Mouse (Mus musculus): ENCODE results near the gene Man1c1. TPM values are rescaled to one million over a fixed set of nuclear protein-coding genes. Genes with fewer than 3 reads are reported as not detected.

Man1c1 gene
- total and polyA plus RNA-seq, 3 experiments, result 0.05 TPM; not detected in 2

GRCm38 (mm10) chr4:134719489-134719888 is 15.4 kb upstream of the Man1c1 start:
- no peak for TF ChIP-seq GATA1 (IDR thresholded peaks at IDR 0.05; ENCODE audit: borderline replicate concordance, low read length)
- no peak for TF ChIP-seq POLR2AphosphoS5 (IDR thresholded peaks at IDR 0.05; ENCODE audit: insufficient replicate concordance, low read depth, low read length)
- TF ChIP-seq TAL1 (conservative IDR thresholded peaks at IDR 0.05; ENCODE audit: low read depth, low read length), result no peak
- TF ChIP-seq CTCF (IDR thresholded peaks at IDR 0.05; ENCODE audit: low read depth, low read length), result no peak
- no peak for TF ChIP-seq GATA2 (IDR thresholded peaks at IDR 0.05; ENCODE audit: borderline replicate concordance, low read depth, low read length)
- peaks cover 46% of the 10 kb centered on the region for H3K27me3 ChIP-seq (ENCODE audit: insufficient read depth, low read length)
- no peaks in the 10 kb centered on the region for H3K9me3 ChIP-seq (replicated peaks)
- no peak for DNase-seq (ENCODE audit: low spot score)
- H3K4me3 ChIP-seq (ENCODE audit: low read depth, low read length), result no peak overlapping the region
- H3K36me3 ChIP-seq (replicated peaks), result no peaks in the 10 kb centered on the region
- peaks cover 6% of the 10 kb centered on the region; the same call in 1 of the 2 replicates for H3K4me1 ChIP-seq (ENCODE audit: insufficient read depth, low read depth, low read length)
- no peak for ATAC-seq (ENCODE audit: extremely low read depth, insufficient number of reproducible peaks, low FRiP score, poor library complexity, severe bottlenecking)

GRCm38 (mm10) chr4:134713937-134714336 is 9.8 kb upstream of the Man1c1 start:
- peaks cover 5% of the 10 kb centered on the region; the same call in 1 of the 2 replicates for H3K4me1 ChIP-seq (ENCODE audit: insufficient read depth, low read depth, low read length)
- no peak overlapping the region for H3K4me3 ChIP-seq (ENCODE audit: low read depth, low read length)
- DNase-seq (ENCODE audit: low spot score), result peak; percentile 70
- H3K9me3 ChIP-seq (replicated peaks), result no peaks in the 10 kb centered on the region
- H3K27me3 ChIP-seq (ENCODE audit: insufficient read depth, low read length), result peaks cover 23% of the 10 kb centered on the region
- TF ChIP-seq CTCF (IDR thresholded peaks at IDR 0.05; ENCODE audit: low read depth, low read length), result peak; percentile 45
- TF ChIP-seq POLR2AphosphoS5 (IDR thresholded peaks at IDR 0.05; ENCODE audit: insufficient replicate concordance, low read depth, low read length), result no peak
- no peaks in the 10 kb centered on the region for H3K36me3 ChIP-seq (replicated peaks)
- ATAC-seq (ENCODE audit: extremely low read depth, insufficient number of reproducible peaks, low FRiP score, poor library complexity, severe bottlenecking), result peak; percentile 73

GRCm38 (mm10) chr4:134705311-134705710 is 1.2 kb upstream of the Man1c1 start:
- DNase-seq (ENCODE audit: low spot score), result no peak
- Histone ChIP-seq H3K27me3 (ENCODE audit: insufficient read depth, low read length) (peaks cover 36% of the 10 kb centered on the region), H3K36me3 (replicated peaks) (no peaks in the 10 kb centered on the region), H3K4me3 (ENCODE audit: low read depth, low read length) (no peak overlapping the region), H3K4me1 (ENCODE audit: insufficient read depth, low read depth, low read length) (no peaks in the 10 kb centered on the region; the same call in 1 of the 2 replicates), H3K9me3 (replicated peaks) (peaks cover 27% of the 10 kb centered on the region)
- ATAC-seq (ENCODE audit: extremely low read depth, insufficient number of reproducible peaks, low FRiP score, poor library complexity, severe bottlenecking), result no peak
- no peak for TF ChIP-seq TAL1 (conservative IDR thresholded peaks at IDR 0.05; ENCODE audit: low read depth, low read length)
- no peak for TF ChIP-seq GATA2 (IDR thresholded peaks at IDR 0.05; ENCODE audit: borderline replicate concordance, low read depth, low read length)
- no peak for TF ChIP-seq POLR2AphosphoS5 (IDR thresholded peaks at IDR 0.05; ENCODE audit: insufficient replicate concordance, low read depth, low read length)
- TF ChIP-seq GATA1 (IDR thresholded peaks at IDR 0.05; ENCODE audit: borderline replicate concordance, low read length), result no peak
- TF ChIP-seq CTCF (IDR thresholded peaks at IDR 0.05; ENCODE audit: low read depth, low read length), result no peak

- Histone ChIP-seq H3K36me3 (replicated peaks) (no peaks in the 10 kb centered on the region), H3K4me1 (ENCODE audit: insufficient read depth, low read depth, low read length) (no peaks in the 10 kb centered on the region; the same call in 1 of the 2 replicates), H3K4me3 (ENCODE audit: low read depth, low read length) (peak overlapping the region; percentile 30; the same call in 1 of the 2 replicates), H3K9me3 (replicated peaks) (peaks cover 27% of the 10 kb centered on the region), H3K27me3 (ENCODE audit: insufficient read depth, low read length) (peaks cover 41% of the 10 kb centered on the region)
- no peak for ATAC-seq (ENCODE audit: extremely low read depth, insufficient number of reproducible peaks, low FRiP score, poor library complexity, severe bottlenecking)
- DNase-seq (ENCODE audit: low spot score), result no peak
- TF ChIP-seq TAL1 (conservative IDR thresholded peaks at IDR 0.05; ENCODE audit: low read depth, low read length) (no peak), GATA2 (IDR thresholded peaks at IDR 0.05; ENCODE audit: borderline replicate concordance, low read depth, low read length) (no peak), POLR2AphosphoS5 (IDR thresholded peaks at IDR 0.05; ENCODE audit: insufficient replicate concordance, low read depth, low read length) (no peak), GATA1 (IDR thresholded peaks at IDR 0.05; ENCODE audit: borderline replicate concordance, low read length) (no peak), CTCF (IDR thresholded peaks at IDR 0.05; ENCODE audit: low read depth, low read length) (no peak)
These were observed 500 bp upstream of the Man1c1 start for GRCm38 (mm10) chr4:134704590-134704989.

GRCm38 (mm10) chr4:134702981-134703834 is 882 bp downstream of the Man1c1 start:
- H3K27me3 ChIP-seq (ENCODE audit: insufficient read depth, low read length), result peaks cover 42% of the 10 kb centered on the region
- no peaks in the 10 kb centered on the region; the same call in 1 of the 2 replicates for H3K4me1 ChIP-seq (ENCODE audit: insufficient read depth, low read depth, low read length)
- no peak for DNase-seq (ENCODE audit: low spot score)
- peaks cover 27% of the 10 kb centered on the region for H3K9me3 ChIP-seq (replicated peaks)
- ATAC-seq (ENCODE audit: extremely low read depth, insufficient number of reproducible peaks, low FRiP score, poor library complexity, severe bottlenecking), result no peak
- H3K36me3 ChIP-seq (replicated peaks), result no peaks in the 10 kb centered on the region
- no peak for TF ChIP-seq GATA1 (IDR thresholded peaks at IDR 0.05; ENCODE audit: borderline replicate concordance, low read length)
- no peak for TF ChIP-seq TAL1 (conservative IDR thresholded peaks at IDR 0.05; ENCODE audit: low read depth, low read length)
- no peak for TF ChIP-seq CTCF (IDR thresholded peaks at IDR 0.05; ENCODE audit: low read depth, low read length)
- TF ChIP-seq GATA2 (IDR thresholded peaks at IDR 0.05; ENCODE audit: borderline replicate concordance, low read depth, low read length), result no peak
- TF ChIP-seq POLR2AphosphoS5 (IDR thresholded peaks at IDR 0.05; ENCODE audit: insufficient replicate concordance, low read depth, low read length), result no peak
- peak overlapping the region; percentile 30; the same call in 1 of the 2 replicates for H3K4me3 ChIP-seq (ENCODE audit: low read depth, low read length)

GRCm38 (mm10) chr4:134701934-134702333 is 2.2 kb downstream of the Man1c1 start:
- H3K4me1 ChIP-seq (ENCODE audit: insufficient read depth, low read depth, low read length), result no peaks in the 10 kb centered on the region; the same call in 1 of the 2 replicates
- H3K4me3 ChIP-seq (ENCODE audit: low read depth, low read length), result no peak overlapping the region
- ATAC-seq (ENCODE audit: extremely low read depth, insufficient number of reproducible peaks, low FRiP score, poor library complexity, severe bottlenecking), result no peak
- no peak for DNase-seq (ENCODE audit: low spot score)
- H3K36me3 ChIP-seq (replicated peaks), result no peaks in the 10 kb centered on the region
- TF ChIP-seq POLR2AphosphoS5 (IDR thresholded peaks at IDR 0.05; ENCODE audit: insufficient replicate concordance, low read depth, low read length) (no peak), TAL1 (conservative IDR thresholded peaks at IDR 0.05; ENCODE audit: low read depth, low read length) (no peak), CTCF (IDR thresholded peaks at IDR 0.05; ENCODE audit: low read depth, low read length) (peak; percentile 79), GATA1 (IDR thresholded peaks at IDR 0.05; ENCODE audit: borderline replicate concordance, low read length) (no peak), GATA2 (IDR thresholded peaks at IDR 0.05; ENCODE audit: borderline replicate concordance, low read depth, low read length) (no peak)
- H3K9me3 ChIP-seq (replicated peaks), result peaks cover 27% of the 10 kb centered on the region
- peaks cover 32% of the 10 kb centered on the region for H3K27me3 ChIP-seq (ENCODE audit: insufficient read depth, low read length)

All from G1E (cell line).